Mouse (Mus musculus): ENCODE results near the gene Acad11. TPM values are rescaled to one million over a fixed set of nuclear protein-coding genes. Genes with fewer than 3 reads are reported as not detected.

Gene Acad11
- polyA plus RNA-seq, 1 experiment from 2014 or later, result 25.2 TPM

GRCm38 (mm10) chr9:104040362-104040761 lies 22.8 kb upstream of the Acad11 start, which contains the start of gene Gm28305:
TSS of gene Gm28305 (plus strand) at chr9:104040662.
- H3K4me2 ChIP-seq, result no peak within 1 kb of the TSS
- 42% methylated on average over 2 of the region's 2 CpGs for WGBS (ENCODE audit: insufficient replicate concordance)
- H3K9me3 ChIP-seq (replicated peaks), result no peaks in the 10 kb centered on the region
- no peaks in the 10 kb centered on the region for H3K4me1 ChIP-seq (replicated peaks)
- H3K9ac ChIP-seq, result no peak within 1 kb of the TSS
- no peak for ATAC-seq (ENCODE audit: insufficient read depth)
- H3K4me3 ChIP-seq (replicated peaks), result no peak within 1 kb of the TSS
- no peaks in the 10 kb centered on the region for H3K36me3 ChIP-seq (replicated peaks)
- no peaks in the 10 kb centered on the region for H3K27me3 ChIP-seq
- no peak within 1 kb of the TSS for H3K27ac ChIP-seq (replicated peaks)

DNA sequence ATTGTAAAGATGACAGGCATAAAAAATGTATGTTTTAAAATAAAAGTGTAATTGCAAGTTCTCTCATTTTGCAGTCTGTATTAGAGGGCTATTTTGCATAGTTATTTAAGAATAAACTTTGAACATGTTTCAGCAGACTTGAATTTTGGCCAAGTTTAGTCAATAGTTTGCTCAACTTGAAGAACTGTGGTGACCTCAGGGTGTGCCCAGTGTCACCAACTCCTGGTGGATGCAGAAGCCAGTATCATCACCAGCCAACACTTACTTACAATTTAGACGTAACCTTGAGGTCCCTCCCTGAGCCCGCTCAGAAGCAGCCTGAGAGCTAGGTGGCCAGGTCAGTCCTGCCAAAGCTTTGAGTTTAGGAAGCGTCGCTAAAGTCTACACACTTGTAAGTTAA lies 19.5 kb upstream of the Acad11 start:
- Histone ChIP-seq H3K4me1 (replicated peaks) (no peaks in the 10 kb centered on the region), H3K9me3 (replicated peaks) (no peaks in the 10 kb centered on the region), H3K27me3 (no peaks in the 10 kb centered on the region), H3K36me3 (replicated peaks) (peaks cover 25% of the 10 kb centered on the region), H3K4me3 (replicated peaks) (no peak overlapping the region), H3K27ac (replicated peaks) (no peak overlapping the region), H3K4me2 (no peak overlapping the region), H3K9ac (no peak overlapping the region)
- ATAC-seq (ENCODE audit: insufficient read depth), result no peak
- WGBS (ENCODE audit: insufficient replicate concordance), result 66% methylated on average over 4 of the region's 4 CpGs

DNA sequence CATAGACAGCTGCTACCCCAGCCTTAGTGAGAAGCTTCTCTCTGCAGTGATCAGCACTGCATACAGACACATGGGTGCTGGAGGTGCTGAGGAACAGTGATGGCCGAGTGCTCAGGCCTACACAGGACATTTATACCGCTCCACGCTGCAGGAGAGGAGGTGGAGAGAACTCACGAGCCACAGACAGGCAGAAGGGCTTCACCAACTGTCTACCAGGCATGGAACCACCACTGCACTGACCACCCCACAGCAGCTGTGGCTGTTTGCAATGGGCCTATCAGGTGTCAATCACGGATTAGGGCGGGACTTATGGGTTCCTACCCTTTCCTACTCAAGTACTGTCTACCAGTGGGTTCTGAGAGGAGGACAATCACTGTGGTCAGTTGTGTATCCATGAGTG lies 12.1 kb upstream of the Acad11 start:
- Histone ChIP-seq H3K4me3 (replicated peaks) (no peak overlapping the region), H3K27me3 (no peaks in the 10 kb centered on the region), H3K4me2 (no peak overlapping the region), H3K4me1 (replicated peaks) (no peaks in the 10 kb centered on the region), H3K9me3 (replicated peaks) (no peaks in the 10 kb centered on the region), H3K9ac (no peak overlapping the region), H3K27ac (replicated peaks) (no peak overlapping the region), H3K36me3 (replicated peaks) (peaks cover 88% of the 10 kb centered on the region)
- ATAC-seq (ENCODE audit: insufficient read depth), result no peak
- WGBS (ENCODE audit: insufficient replicate concordance), result 78% methylated on average over 6 of the region's 6 CpGs

- Histone ChIP-seq H3K36me3 (replicated peaks) (peaks cover 17% of the 10 kb centered on the region), H3K4me3 (replicated peaks) (peak within 1 kb of the TSS; percentile 71), H3K4me2 (peak within 1 kb of the TSS; percentile 82), H3K27me3 (no peaks in the 10 kb centered on the region), H3K27ac (replicated peaks) (peak within 1 kb of the TSS; percentile 74), H3K9ac (peak within 1 kb of the TSS; percentile 71), H3K4me1 (replicated peaks) (peaks cover 24% of the 10 kb centered on the region), H3K9me3 (replicated peaks) (no peaks in the 10 kb centered on the region)
- ATAC-seq (ENCODE audit: insufficient read depth), result peak; percentile 75
- under 1% methylated on average over 59 of the region's 59 CpGs for WGBS (ENCODE audit: insufficient replicate concordance)
These were observed 540 bp upstream of the Acad11 start, which contains the start of gene Uba5 for GRCm38 (mm10) chr9:104062430-104063243. TSS of gene Uba5 (minus strand) at chr9:104063134.

- Histone ChIP-seq H3K4me2 (peak overlapping the region; percentile 15; the same call in 1 of the 2 replicates), H3K27me3 (no peaks in the 10 kb centered on the region), H3K9me3 (replicated peaks) (no peaks in the 10 kb centered on the region), H3K9ac (no peak overlapping the region), H3K4me3 (replicated peaks) (no peak overlapping the region; the same call in 1 of the 2 replicates), H3K27ac (replicated peaks) (no peak overlapping the region), H3K36me3 (replicated peaks) (peaks cover 8% of the 10 kb centered on the region; the same call in 1 of the 2 replicates), H3K4me1 (replicated peaks) (peaks cover 24% of the 10 kb centered on the region)
- no peak for ATAC-seq (ENCODE audit: insufficient read depth)
- 29% methylated on average over 1 of the region's 1 CpGs for WGBS (ENCODE audit: insufficient replicate concordance)
These were observed 1.4 kb downstream of the Acad11 start for GRCm38 (mm10) chr9:104064571-104064970.

- no peak for ATAC-seq (ENCODE audit: insufficient read depth)
- Histone ChIP-seq H3K9me3 (replicated peaks) (no peaks in the 10 kb centered on the region), H3K4me3 (replicated peaks) (no peak overlapping the region), H3K27me3 (no peaks in the 10 kb centered on the region), H3K36me3 (replicated peaks) (no peaks in the 10 kb centered on the region), H3K9ac (no peak overlapping the region), H3K4me1 (replicated peaks) (no peaks in the 10 kb centered on the region), H3K27ac (replicated peaks) (no peak overlapping the region), H3K4me2 (no peak overlapping the region)
- 31% methylated on average over 4 of the region's 4 CpGs for WGBS (ENCODE audit: insufficient replicate concordance)
These were observed 7.1 kb downstream of the Acad11 start for GRCm38 (mm10) chr9:104070241-104070640.

GRCm38 (mm10) chr9:104070863-104071604 lies 7.9 kb downstream of the Acad11 start:
- no peaks in the 10 kb centered on the region for H3K27me3 ChIP-seq
- H3K4me3 ChIP-seq (replicated peaks), result no peak overlapping the region
- ATAC-seq (ENCODE audit: insufficient read depth), result peak; percentile 74
- H3K9me3 ChIP-seq (replicated peaks), result no peaks in the 10 kb centered on the region
- 50% methylated on average over 8 of the region's 8 CpGs for WGBS (ENCODE audit: insufficient replicate concordance)
- H3K4me1 ChIP-seq (replicated peaks), result no peaks in the 10 kb centered on the region
- H3K36me3 ChIP-seq (replicated peaks), result no peaks in the 10 kb centered on the region
- 0 out of 2 replicates have a peak overlapping the region, but pooled peaks have one; percentile 6 for H3K4me2 ChIP-seq
- no peak overlapping the region for H3K9ac ChIP-seq
- peak overlapping the region; percentile 59 for H3K27ac ChIP-seq (replicated peaks)

DNA sequence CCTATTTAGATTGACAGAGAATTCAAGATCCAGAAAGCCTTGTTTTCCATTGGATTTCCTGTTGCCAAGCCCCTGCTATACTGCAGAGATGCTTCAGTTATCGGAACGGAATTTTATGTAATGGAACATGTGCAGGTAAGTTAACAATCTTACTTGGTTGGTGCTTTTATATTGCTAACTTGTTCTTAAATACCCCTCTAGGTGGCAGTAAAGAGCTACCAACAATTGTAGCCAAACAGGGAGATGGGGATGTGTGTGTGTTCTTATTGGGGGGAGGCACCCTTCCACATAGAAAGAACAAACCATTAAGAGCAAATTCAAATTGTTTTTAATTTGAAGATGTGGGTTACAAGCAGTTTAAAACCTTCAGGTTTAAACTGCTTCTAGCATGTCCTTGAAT lies 12.6 kb downstream of the Acad11 start:
- no peak for ATAC-seq (ENCODE audit: insufficient read depth)
- Histone ChIP-seq H3K4me3 (replicated peaks) (no peak overlapping the region), H3K9ac (no peak overlapping the region), H3K4me1 (replicated peaks) (no peaks in the 10 kb centered on the region), H3K27me3 (no peaks in the 10 kb centered on the region), H3K9me3 (replicated peaks) (no peaks in the 10 kb centered on the region), H3K36me3 (replicated peaks) (peaks cover 4% of the 10 kb centered on the region; the same call in 1 of the 2 replicates), H3K4me2 (no peak overlapping the region), H3K27ac (replicated peaks) (no peak overlapping the region)
- WGBS (ENCODE audit: insufficient replicate concordance), result 42% methylated on average over 2 of the region's 2 CpGs

GRCm38 (mm10) chr9:104078780-104079179 lies 15.6 kb downstream of the Acad11 start:
- H3K9me3 ChIP-seq (replicated peaks), result no peaks in the 10 kb centered on the region
- no peaks in the 10 kb centered on the region for H3K27me3 ChIP-seq
- H3K4me1 ChIP-seq (replicated peaks), result no peaks in the 10 kb centered on the region
- no peak for ATAC-seq (ENCODE audit: insufficient read depth)
- 81% methylated on average over 1 of the region's 1 CpGs for WGBS (ENCODE audit: insufficient replicate concordance)
- H3K4me3 ChIP-seq (replicated peaks), result no peak overlapping the region
- H3K4me2 ChIP-seq, result no peak overlapping the region
- no peak overlapping the region for H3K9ac ChIP-seq
- no peak overlapping the region for H3K27ac ChIP-seq (replicated peaks)
- peaks cover 5% of the 10 kb centered on the region for H3K36me3 ChIP-seq (replicated peaks)

DNA sequence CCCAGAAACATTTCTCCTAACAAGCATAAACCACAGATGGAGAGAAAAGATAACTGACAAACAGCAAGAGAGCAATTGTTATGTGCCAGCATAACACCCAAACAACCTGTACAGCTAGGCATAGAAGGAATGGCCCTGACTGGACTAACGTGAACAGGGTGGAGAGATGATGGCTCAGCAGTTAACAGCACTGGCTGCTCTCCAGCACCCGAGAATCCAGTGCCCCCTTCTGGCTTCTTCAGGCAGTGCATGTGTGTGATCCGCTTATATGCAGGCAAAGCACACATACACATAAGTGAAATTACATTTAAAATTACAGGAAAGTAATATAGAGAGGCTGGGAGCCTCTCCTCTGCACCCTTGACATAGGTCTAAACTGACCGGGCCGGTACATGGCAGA lies 16.2 kb downstream of the Acad11 start:
- H3K36me3 ChIP-seq (replicated peaks), result peaks cover 10% of the 10 kb centered on the region
- no peak overlapping the region for H3K27ac ChIP-seq (replicated peaks)
- no peak overlapping the region for H3K4me2 ChIP-seq
- H3K9ac ChIP-seq, result no peak overlapping the region
- ATAC-seq (ENCODE audit: insufficient read depth), result no peak
- no peak overlapping the region for H3K4me3 ChIP-seq (replicated peaks)
- H3K27me3 ChIP-seq, result no peaks in the 10 kb centered on the region
- no peaks in the 10 kb centered on the region for H3K9me3 ChIP-seq (replicated peaks)
- H3K4me1 ChIP-seq (replicated peaks), result no peaks in the 10 kb centered on the region
- WGBS (ENCODE audit: insufficient replicate concordance), result 34% methylated on average over 5 of the region's 5 CpGs

DNA sequence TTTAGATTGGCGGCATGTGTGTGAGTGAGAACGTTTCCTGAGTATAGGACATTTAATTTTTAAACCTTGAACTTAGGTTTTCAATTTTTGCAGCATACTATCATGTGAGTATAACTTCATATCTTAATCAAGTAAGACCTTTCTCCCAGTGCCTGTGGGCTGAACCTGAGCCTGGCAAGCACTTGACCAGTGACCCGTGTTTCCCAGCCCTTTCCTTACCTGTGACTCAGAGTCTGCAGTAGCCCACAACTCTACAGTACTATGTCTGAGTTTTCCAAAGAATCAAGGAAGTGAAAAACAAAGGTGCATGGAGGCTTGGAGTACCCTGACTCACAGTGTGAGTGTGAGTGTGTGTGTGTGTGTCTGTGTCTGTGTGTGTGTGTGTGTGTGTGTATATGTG lies 16.9 kb downstream of the Acad11 start:
- Histone ChIP-seq H3K27ac (replicated peaks) (no peak overlapping the region), H3K36me3 (replicated peaks) (peaks cover 14% of the 10 kb centered on the region), H3K4me1 (replicated peaks) (no peaks in the 10 kb centered on the region), H3K4me2 (no peak overlapping the region), H3K9ac (no peak overlapping the region), H3K9me3 (replicated peaks) (no peaks in the 10 kb centered on the region), H3K27me3 (no peaks in the 10 kb centered on the region), H3K4me3 (replicated peaks) (no peak overlapping the region)
- ATAC-seq (ENCODE audit: insufficient read depth), result no peak
- 53% methylated on average over 3 of the region's 3 CpGs for WGBS (ENCODE audit: insufficient replicate concordance)
